Mouse (Mus musculus) leukemia stem cell, adult 10-12 weeks (primary cell): Measurements from ENCODE around the gene Nap1l4. TPM values are rescaled to one million over a fixed set of nuclear protein-coding genes. Genes with fewer than 3 reads are reported as not detected.

Experiments used
- polyA plus RNA-seq: library from polyadenylated mRNA; stranded (reverse); fragments of >175 nt; gene quantifications from 2 replicates; pipeline ENCODE4 v1.2.3, GENCODE M21; 2012; ENCODE audit warnings: low replicate concordance

The Nap1l4 gene
- 22.5 and 50.1 TPM in 2 replicates for polyA plus RNA-seq

GRCm38 (mm10) chr7:143548976-143549457 is at the start of gene Nap1l4:
Gene Nap1l4 (minus strand): TSS chr7:143549106.

GRCm38 (mm10) chr7:143502418-143503200 is 46.3 kb downstream of the Nap1l4 start, which contains the start of gene Phlda2:
Gene Phlda2 (minus strand): TSS chr7:143503150.

GRCm38 (mm10) chr7:143473347-143474101 is 75.4 kb downstream of the Nap1l4 start, which contains the start of gene Slc22a18:
Gene Slc22a18 (plus strand): TSS chr7:143473736.

Other genes starting within 250 kb of the Nap1l4 start
- gene Cdkn1c, start 88.1 kb downstream of the Nap1l4 start, polyA plus RNA-seq = 0.39 and 1.1 TPM in 2 replicates
- 0.30 TPM in 1 of 2 replicates, not detected in the other for gene Slc22a18, start 75.4 kb downstream of the Nap1l4 start, polyA plus RNA-seq
- gene Phlda2, start 46.0 kb downstream of the Nap1l4 start, polyA plus RNA-seq = 11.6 and 16.0 TPM in 2 replicates
- gene Cars, start 51.0 kb upstream of the Nap1l4 start, polyA plus RNA-seq = 30.6 and 46.1 TPM in 2 replicates
- 0.13 TPM in 1 of 2 replicates, not detected in the other for gene Tnfrsf26, start 79.6 kb upstream of the Nap1l4 start, polyA plus RNA-seq
- gene Tnfrsf22, start 100.6 kb upstream of the Nap1l4 start, polyA plus RNA-seq = 0.82 TPM in 1 of 2 replicates, not detected in the other
- gene Tnfrsf23, start 136.8 kb upstream of the Nap1l4 start, polyA plus RNA-seq = 0.16 TPM in 1 of 2 replicates, not detected in the other
- 3.2 and 6.5 TPM in 2 replicates for gene Osbpl5, start 207.9 kb upstream of the Nap1l4 start, polyA plus RNA-seq
- not detected in 2 replicates for gene Mrgprg, start 217.9 kb upstream of the Nap1l4 start, polyA plus RNA-seq
- 2.0 and 2.7 TPM in 2 replicates for gene Mrgpre, start 235.4 kb upstream of the Nap1l4 start, polyA plus RNA-seq